Mouse (Mus musculus) layer of hippocampus, adult 18-20 months (tissue): ENCODE results near the gene Olfr715. TPM values are rescaled to one million over a fixed set of nuclear protein-coding genes. Genes with fewer than 3 reads are reported as not detected.
"Not testable (repeated sequence)": the region's sequence is repeated elsewhere in the genome, so short reads cannot be mapped to it uniquely, and the experiment has no call there.

ENCODE experiments used
- DNase-seq, 2 experiments: peaks; one replicate each; pipeline ENCODE4 v3.0.0; 2022; ENCODE audit warnings: low spot score in 2 of 2
- long read RNA-seq: library from polyadenylated mRNA; stranded (forward); transcript quantifications from one replicate; pipeline ENCODE4 v2.0.0, GENCODE M21; 2021
- total RNA-seq, 2 experiments: library from RNA; stranded (reverse); gene quantifications; 2 replicates each; pipeline ENCODE4 v1.2.3; 2021

Olfr715 gene
- total RNA-seq = not detected
- long read RNA-seq = 0 reads

GRCm38 (mm10) chr7:107130983-107131382 lies at the start of gene Olfr715:
Olfr715 (minus strand) TSS chr7:107131083.
- not testable (repeated sequence) for DNase-seq

DNA sequence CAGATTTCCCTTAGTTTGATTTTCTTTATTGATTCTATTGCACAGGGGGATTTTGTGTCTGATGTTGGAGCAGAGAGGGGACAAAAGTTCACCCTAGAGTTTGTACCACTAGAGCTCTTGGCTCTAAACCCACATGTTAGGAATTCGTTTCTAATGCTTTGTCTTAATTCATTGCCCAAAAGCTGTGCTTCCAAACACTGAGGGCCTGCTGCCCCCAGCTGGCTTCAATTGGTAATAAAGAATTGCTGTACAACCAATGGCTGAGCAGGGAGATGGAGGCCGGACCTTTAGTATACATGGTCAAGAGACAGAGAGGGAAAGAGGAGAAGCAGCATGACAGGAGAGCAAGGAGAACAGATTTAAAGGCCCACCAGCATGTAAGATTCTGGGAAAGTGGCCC lies 49.5 kb upstream of the Olfr715 start:
- no peak for DNase-seq

- DNase-seq = no peak
These were observed 35.8 kb upstream of the Olfr715 start, which contains the start of gene Nlrp14 for GRCm38 (mm10) chr7:107166690-107167089. Nlrp14 (plus strand) TSS chr7:107166990.

- DNase-seq = not testable (repeated sequence)
These were observed 7.1 kb upstream of the Olfr715 start, which contains the start of gene Olfr716 for GRCm38 (mm10) chr7:107138027-107138426. Olfr716 (plus strand) TSS chr7:107138327.

DNA sequence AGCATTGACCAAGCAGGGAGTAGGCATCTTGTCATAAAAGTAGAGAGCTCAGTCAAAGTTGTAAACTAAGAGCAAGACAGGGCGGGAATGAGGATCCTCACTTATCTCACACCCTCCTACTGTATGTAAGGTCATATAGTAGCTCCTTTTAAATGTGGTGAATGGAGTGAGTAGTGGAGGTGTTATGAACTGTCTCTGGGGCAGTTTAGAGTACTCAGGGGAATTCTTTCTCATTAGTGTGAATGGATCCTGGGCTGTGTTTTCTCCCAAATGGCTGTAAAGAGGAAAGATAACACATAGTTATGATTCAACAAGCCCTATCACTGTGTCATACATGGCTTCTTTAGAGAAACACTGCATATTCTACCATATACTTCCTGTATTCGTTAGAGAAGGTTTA lies 20.6 kb downstream of the Olfr715 start, which contains the start of gene Olfr715b:
TSS of gene Olfr715b (minus strand) at position 101 of the 400 bp plus-strand sequence.
- DNase-seq = not testable (repeated sequence)

GRCm38 (mm10) chr7:107092920-107093319 lies 38.0 kb downstream of the Olfr715 start, which contains the start of gene Olfr17:
Olfr17 (plus strand) TSS chr7:107093220.
- DNase-seq = no peak

Other genes starting within 250 kb of the Olfr715 start
- gene Olfr706, start 242.9 kb downstream of the Olfr715 start, total RNA-seq = not detected
- not detected for gene Olfr707, start 229.8 kb downstream of the Olfr715 start, total RNA-seq
- gene Olfr1532-ps1, start 223.1 kb downstream of the Olfr715 start, total RNA-seq = not detected
- gene Olfr709-ps1, start 198.9 kb downstream of the Olfr715 start, total RNA-seq = not detected
- not detected for gene Olfr710, start 182.8 kb downstream of the Olfr715 start, total RNA-seq
- gene Olfr6, start 167.1 kb downstream of the Olfr715 start, total RNA-seq = not detected
- not detected for gene Olfr711, start 155.6 kb downstream of the Olfr715 start, total RNA-seq
- not detected for gene Olfr2, start 125.0 kb downstream of the Olfr715 start, total RNA-seq
- not detected for gene Olfr713, start 99.9 kb downstream of the Olfr715 start, total RNA-seq
- not detected for gene Olfr714, start 60.1 kb downstream of the Olfr715 start, total RNA-seq
- not detected for gene Olfr17, start 37.9 kb downstream of the Olfr715 start, total RNA-seq
- not detected for gene Olfr715b, start 20.7 kb downstream of the Olfr715 start, total RNA-seq
- gene Olfr716, start 7.2 kb upstream of the Olfr715 start, total RNA-seq = not detected
- not detected for gene Nlrp14, start 35.9 kb upstream of the Olfr715 start, total RNA-seq
- not detected for gene Rbmxl2, start 78.4 kb upstream of the Olfr715 start, total RNA-seq
- 1 to 10 TPM; 4.3 to 6.1 TPM for gene Syt9, start 239.6 kb upstream of the Olfr715 start, total RNA-seq